Mouse (Mus musculus): Measurements from ENCODE around the gene Llcfc1.

Llcfc1 gene

DNA sequence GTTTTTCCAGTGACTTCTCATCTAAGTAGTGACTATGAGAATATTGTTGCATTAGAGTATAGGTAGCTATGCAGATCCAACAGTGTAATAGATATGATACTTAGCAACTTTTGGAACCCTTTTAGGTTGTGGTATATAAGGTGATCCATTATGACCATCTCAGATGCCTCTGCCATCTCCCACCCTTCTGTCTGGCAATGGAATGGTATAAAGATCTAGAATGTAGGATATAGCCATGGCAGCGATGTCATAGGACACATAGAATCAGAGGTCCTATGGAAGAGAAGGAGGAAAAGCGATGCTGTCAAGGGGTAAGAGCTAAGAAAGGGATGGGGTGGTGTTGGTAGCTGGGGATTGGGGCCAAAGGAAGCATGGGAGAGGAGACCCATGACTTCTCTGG, at the start of gene Llcfc1:
Gene Llcfc1 (plus strand): TSS at position 301 of the 400 bp plus-strand sequence.
- DNase-seq = no peak

DNA sequence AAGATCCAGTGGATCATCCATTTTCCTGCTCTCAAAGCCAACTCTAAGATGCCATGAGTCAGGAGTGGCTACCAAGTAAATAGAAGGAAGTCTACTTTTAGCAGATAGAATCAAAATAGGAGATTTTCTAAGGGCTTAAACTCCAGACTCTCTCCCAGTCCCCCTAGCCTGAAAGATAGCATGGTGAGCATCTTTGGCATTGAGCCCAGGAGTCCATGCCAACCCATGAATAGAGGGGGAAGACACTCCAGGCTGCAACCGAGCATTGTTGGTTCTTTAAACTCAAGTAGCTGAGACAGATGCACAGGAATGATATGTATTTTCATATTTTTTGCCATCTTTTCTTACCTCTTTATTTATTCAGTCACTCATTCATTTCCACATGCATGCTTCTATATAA, 49.0 kb upstream of the Llcfc1 start:
- no peak for DNase-seq

DNA sequence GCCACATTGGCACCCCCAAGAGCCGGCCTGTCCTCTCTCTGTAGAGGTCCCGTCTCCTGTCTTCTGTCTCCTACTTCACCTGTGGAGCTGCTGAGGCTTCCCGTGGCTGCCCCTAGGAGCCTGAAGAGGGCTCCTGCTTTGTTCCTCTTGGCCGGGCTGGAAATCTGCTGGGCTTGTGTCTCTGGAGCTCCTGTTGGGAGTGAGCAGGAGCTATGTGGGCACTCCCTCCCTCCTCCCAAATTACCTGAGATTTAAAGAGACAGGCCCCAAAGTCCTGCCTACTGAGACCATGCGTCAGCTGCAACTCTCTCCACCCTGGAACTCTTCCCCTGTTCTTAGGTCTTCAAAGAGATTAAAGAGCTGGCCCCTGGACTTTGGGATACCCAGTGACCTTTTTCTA, 48.1 kb upstream of the Llcfc1 start, which contains the start of gene Trpv6:
Gene Trpv6 (minus strand): TSS at position 228 of the 400 bp plus-strand sequence.
- no peak for DNase-seq

DNA sequence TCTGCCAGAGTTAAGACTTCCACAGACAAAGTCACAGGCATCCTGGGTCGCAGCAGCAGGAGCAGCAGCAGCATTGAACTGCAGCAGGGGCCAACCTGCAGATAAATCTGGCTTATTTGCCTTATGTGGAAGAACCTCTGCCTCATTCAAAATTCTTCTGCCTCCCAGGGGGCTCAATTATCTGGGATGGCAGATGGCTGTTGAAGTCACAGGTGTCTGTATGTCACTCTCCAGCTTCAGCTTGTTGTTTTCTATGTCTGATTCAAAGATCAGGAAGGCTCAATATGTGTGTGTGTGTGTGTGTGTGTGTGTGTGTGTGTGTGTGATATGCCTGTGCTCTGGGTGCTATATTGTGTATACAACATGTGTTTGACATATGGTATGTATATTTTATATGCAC, 46.8 kb upstream of the Llcfc1 start:
- DNase-seq = no peak

DNA sequence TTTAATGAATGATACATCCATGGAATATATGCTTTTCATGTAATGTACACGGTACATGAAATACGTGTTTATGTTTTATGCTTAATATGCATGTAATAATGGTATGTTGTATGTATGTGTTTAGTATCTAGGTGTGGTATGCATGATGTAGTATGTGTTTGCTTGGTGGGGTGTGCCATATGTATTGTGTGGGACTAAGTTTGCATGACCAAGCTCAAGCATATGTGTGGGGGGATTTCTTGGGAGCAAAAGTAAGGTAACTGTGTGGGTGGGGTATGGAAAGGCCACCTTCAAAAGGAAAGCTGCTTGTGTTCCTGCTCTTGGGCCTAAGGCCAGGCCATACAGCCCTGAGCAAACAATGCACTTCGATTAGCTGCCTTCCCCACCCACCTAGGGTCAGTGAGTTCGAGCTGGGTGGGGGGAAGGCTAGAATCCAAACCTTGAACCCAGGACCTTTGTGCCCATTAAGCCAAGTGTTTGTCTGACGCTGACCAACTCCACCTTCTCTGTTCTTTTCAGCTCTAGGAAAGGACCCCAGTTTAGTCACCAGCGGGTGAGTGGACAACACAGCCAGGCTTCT, 46.2 kb upstream of the Llcfc1 start:
- DNase-seq = no peak

DNA sequence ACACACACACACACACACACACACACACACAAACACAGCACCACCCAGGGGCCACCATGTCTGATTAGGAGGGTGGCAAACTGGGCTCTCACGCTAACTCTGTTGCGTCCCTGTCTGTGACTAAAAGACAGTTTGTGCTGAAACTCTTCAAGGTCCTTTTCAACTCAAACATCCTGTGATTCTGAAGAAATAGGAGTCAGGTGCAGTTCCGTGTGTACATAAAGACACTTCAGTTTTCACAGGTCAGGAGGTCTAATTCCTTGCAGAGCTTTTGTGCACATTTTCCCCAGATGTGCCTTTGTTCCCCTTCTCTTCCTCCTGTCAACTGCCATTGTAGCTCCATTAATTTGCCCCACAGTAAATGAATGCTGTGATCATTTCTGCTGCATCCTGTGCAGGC, 43.8 kb upstream of the Llcfc1 start:
- DNase-seq = no peak

DNA sequence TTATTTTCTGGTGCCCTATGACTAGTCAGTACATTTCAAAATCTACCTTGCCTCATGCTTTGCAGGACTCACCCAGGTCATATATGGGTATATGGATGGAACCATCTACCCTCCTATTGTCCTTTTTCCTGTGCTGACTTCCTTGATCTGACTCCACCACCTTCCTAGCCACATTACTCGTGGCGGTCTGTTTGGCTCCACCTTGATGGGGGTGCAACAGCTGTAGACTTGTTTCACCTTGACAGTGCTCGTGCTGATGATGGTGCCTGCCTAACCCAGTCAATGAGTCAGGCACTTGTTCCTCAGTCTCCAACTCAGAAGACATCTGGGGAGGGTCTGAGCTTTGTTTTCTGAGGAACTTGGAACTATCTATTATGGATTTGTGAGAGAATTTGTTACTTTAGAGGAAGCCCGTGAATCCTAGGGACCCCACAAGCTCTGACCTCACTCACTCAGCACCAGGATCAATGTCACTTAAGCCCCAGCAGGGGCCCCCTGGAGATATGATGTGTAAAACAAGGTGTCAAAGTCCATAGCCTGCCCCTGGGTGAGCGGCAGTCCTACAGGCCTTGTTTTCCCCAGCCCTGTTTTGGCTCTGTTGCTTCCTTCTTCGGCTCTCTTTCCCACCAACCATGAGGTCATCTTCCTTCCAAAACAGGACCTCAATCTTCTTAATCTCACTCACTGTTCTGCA, 42.9 kb upstream of the Llcfc1 start:
- DNase-seq = no peak

DNA sequence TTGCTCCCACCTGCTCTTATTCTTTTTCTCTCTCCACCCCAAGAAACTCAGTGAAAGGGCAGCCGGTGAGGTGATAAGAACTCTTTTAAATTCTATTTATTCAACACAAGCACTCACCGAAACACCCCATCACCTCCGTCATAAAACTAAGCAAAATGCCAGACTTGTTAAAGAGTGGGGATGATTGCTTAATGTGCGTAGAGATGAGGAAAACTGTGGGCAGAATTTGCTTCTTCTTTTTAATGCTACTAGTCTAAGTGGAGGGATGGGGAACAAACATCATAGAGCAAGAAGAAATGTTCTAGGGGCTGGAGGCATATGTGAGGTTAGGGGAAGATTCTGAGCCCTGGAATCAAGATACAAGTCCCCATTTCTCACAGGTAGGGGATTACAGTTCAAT, 41.5 kb upstream of the Llcfc1 start:
- DNase-seq = no peak

DNA sequence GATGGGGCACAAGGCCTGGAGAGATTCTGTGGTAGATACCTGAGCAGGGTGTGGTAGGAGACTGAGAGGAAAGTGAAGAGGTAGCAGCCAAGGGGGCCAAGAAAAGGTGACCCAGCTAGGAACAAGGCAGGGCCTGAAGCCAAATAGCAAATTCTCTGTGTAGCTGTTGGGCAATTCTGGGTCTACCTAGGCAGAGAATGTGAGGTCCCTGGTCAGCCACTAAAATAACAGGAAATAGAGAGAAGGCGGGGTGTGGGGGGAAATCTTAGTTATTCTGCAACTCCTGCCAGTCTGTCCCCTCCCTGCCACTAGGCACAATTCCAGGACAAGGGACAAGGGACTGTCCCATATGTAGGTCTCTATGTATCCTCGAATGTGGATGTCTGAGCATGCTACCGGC, 41.0 kb upstream of the Llcfc1 start:
- DNase-seq = no peak

DNA sequence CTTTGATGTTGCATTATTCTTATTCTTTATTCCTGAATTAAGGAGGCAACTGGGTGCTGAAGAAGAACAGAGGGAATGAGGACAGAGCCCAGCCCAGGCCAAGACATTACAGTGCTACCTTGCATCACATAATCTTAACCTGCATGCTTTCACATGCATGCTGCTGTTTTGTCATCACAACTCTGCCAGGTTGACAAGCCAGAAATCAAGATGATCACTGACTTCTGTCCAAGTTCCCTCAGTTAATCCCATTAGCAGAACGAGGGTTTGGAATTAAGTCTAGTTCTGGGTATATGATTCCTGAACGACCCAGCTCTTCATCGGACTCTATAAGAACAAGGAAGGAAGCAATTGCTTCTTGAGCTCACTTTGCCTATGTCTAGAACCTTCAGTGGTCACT, 38.0 kb upstream of the Llcfc1 start:
- DNase-seq = no peak

DNA sequence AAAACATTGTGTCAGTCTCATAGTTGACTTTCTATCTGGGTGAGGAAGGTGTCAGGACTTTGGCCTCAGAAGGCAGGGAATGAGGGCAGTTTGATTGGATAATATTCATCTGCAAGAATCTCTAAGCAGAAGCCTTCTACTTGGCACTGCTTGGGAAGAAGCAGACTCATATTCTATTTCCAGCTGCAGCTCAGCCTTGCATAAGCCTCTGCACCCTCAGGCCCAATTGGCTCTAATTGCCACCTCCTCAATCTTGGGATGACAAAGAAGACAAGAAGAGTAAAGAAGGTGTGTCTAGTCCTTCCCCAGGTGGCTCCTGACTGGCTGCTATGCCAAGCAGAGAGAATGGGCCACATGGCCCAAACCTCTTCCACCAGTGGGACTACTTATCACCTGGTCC, 37.6 kb upstream of the Llcfc1 start:
- DNase-seq = no peak

DNA sequence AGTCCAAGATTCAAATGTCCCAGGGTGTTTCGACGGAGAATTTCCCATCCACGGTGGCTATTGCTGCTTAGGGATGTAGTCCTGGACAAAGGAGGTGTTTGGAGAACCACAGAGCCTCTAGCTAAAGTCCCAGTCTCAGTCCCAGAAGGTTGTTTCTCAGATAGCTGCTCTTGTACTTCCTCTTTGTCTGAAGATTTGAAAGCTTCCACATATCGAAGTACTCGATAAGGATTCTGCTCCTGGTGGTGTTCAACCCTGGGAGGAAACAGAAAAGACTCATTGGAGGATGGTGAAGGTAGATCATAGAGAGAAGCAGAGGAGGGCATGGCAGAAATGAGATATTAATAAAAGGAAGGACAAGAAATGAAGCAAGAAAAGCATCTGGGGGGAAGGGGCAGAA, 31.1 kb upstream of the Llcfc1 start:
- no peak for DNase-seq

DNA sequence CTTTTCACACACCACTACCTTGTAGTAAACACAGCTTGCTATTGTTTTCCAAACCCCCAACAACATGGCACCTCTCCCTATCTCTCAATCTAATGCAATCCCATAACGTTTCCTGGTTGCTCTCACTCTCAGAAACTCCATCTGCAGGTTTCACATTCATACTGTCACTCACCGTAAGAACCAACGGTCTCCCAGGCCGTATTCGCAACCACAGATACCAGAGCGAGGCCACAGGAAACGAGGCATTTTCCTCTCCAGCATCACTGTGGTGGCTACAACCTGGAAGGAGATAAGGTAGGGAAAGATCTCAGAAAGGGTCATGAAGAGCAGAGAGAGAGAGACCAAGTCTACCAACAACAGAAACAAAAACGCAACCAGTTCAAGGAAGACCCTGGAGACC, 29.6 kb upstream of the Llcfc1 start:
- no peak for DNase-seq

DNA sequence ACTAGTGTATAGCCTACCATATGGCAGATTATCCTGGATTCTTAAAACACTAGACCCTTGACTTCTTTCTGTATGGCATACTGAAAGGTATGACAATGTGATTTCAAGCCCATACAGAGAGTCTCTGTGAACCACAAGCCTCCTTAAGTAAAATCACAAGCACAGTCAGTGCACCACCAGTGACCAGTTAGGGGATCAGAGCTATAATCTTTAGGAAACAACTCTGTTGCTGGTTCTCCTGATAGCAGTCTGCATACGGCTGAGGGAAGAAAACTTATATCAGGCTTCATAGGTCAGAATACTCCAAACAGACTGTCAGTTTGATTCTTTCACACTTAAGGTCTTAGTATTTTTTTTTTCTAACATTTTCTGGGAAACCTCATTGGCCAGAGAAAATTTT, 25.7 kb upstream of the Llcfc1 start:
- no peak for DNase-seq

DNA sequence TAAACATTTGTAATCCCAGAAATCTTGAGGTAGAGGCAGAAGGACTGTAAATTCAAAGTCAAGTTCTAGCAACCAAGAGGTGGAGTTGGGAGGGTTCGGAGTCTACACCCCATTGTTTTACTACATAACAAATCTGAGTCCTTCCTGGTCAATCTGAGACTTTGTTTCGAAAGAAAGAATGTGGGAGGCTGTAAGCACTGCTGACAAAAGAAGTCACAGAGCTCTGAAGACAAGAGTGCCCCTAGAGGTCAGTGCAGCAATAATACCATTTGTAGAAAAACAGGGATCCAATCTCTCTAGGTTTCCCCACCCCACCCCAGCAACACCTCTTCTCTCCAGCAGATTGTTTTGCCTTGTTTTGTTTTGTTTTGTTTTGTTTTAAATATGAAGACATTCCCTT, 21.9 kb upstream of the Llcfc1 start:
- no peak for DNase-seq

DNA sequence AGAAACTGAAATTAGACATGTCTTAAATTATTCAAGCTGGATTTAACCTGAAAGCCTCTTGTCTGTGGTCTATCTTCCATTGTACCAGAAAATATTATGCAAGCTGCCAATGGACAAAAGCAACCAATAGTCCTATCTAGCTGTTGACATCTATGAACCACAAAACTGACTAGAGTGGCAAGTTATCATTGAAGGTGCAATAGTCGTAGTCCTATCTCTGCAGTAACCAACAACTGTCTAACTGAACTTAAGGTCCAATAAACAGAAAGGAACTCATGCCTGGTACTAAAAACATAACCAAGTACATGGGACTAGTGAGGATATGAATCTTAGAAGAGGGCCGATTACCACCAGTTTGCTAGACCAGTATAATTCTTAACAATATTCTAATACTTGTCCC, 7.7 kb upstream of the Llcfc1 start:
- no peak for DNase-seq

DNA sequence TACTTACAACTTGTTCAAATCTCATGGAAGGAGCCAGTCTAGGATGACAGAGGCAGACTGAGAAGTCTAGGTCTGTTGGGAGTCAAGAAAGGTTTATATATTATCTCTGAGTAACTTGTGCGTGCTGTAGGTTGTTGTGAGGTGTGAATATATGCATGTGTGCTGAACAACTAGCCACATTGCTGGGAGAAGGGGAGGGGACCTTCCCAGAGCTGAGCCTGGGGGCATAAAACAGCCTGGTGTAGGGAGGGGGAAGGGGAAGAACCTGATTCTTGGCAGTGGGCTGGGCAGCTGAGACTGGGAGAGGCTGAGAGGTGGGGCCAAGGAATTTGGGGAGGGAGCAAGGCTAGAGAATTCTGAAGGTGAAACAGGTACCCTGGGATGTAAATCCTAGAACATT, 3.6 kb upstream of the Llcfc1 start, which contains the start of gene Trpv5:
Gene Trpv5 (minus strand): TSS at position 101 of the 400 bp plus-strand sequence.
- DNase-seq = no peak

DNA sequence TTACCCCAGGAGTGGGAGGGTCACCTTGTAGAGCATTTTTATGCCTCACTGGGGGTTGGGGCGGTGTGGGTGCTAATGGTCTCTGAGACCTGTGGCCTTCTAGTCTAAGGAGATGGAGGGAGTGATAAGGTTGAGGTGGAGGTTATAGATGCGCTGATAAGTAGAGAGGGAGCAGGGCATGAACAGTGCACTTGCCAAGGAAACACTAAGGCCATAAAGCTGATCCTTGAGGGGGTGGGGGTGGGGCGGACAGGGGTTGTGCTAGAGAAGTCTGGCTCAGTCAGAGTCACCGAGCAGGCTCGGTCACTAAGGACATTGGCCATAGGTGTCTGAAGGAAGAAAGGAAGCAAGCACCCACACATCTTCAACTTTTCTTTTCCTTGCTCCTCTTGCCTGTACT, 2.6 kb upstream of the Llcfc1 start:
- DNase-seq = no peak

DNA sequence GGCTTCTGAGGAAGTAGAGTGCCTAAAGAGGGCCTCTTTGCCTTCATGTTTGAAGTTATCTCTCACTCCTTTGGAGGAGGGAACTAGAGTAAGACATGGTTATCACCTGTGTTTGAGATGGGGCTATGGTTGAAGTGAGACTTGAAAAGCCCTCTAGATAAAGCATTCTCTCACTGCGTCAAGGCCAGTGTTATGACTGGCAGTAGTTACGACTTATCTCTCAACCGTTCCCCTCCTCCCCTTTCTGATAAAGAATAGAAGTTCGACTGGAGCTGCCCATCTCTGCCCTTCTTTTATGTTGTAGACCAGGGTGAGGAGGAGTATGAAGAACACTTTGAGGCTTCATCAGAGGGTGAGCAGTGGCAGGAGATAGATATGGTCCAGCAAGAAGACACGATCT, 680 bp downstream of the Llcfc1 start:
- no peak for DNase-seq

DNA sequence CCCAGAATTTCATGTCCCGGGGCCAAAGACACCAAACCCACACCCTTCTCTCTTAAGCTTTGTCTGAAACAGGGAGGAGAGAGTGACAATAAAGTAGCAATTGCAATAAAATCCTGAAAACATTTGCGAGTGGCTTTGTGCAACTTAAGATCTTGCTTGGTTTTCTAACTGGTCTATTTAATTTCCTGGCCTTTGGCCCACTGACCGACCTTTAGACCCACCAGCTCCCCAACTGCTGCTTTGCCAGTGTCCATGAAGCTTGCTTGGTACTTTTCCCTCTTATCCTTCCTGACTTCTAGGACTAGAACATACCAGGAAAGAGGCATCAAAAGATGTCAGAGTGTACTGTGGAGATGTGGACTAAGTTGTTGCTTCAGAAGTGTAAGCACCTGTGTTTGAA, 1.4 kb downstream of the Llcfc1 start:
- no peak for DNase-seq

DNA sequence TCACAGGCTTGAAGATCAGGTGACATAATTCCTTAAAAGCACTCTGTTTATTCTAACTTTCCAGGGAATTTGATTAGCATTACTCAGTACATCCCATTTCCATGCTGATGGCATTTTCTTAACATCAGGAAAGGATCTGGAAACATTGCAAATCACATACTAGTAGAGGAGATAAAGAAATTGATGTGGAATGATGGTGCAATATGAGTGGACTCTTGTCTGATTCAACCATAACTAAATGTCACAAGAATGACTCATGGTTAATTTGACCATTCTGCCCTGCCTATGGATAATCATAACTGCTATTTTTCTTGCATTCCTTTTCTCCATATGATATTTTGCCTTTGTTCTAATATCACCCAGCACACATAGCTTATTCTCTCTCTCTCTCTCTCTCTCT, 8.0 kb downstream of the Llcfc1 start:
- DNase-seq = no peak

DNA sequence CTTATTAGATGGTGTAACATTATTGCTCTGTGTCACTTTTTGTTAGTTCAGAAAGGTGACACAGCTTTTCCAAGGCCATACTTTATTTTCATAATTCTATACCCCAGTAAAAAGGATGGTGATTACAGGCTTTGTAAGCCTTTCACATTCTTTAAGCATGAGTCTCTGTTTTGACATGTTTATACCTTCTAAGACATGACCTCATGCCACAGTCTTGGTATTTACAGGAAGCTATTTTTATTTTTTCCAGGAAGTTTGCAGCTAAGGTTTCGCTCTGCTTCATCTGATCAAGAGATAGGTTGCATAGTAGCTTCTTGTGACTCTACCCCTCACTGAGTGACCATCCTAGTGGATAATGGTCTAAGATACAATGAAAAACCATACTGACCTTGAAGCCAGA, 10.2 kb downstream of the Llcfc1 start:
- DNase-seq = no peak

DNA sequence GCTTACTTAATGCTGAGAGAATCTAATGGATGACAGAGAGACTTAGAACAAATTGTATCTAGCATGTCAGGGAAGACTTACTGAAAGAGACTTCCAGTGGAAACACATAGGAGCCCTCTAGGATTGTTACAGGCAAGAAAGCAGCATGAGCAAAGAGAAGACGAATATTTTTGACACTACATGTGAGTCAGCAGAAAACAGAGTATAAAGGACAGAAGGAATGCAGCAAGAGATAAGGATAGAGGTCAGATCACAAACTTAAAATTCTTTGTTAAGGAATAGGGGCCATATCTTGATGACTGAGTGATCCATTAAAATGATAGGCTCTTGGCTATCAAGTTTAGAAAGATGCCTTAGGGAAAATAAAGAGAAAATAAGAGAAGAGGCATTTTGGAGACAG, 17.0 kb downstream of the Llcfc1 start:
- no peak for DNase-seq

DNA sequence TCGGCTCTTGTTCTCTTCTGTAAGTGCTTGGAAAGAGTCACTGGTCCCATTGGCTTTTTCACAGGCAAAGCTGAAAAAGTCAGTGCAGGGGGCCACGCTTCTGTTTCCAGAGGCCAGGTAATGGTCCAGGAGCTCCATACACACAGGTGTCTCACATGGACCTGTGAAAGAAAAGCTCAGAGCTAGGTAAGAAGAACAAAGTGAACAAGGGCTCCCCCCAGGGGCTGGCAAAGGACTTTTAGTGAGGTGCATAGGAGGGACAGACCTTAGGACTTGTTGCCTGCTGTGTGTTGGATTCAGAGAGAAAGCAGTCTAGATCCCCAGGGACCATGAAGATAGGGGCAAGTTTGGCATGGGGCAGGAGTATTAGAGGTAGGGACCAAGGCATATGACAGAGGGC, 18.7 kb downstream of the Llcfc1 start:
- no peak for DNase-seq

DNA sequence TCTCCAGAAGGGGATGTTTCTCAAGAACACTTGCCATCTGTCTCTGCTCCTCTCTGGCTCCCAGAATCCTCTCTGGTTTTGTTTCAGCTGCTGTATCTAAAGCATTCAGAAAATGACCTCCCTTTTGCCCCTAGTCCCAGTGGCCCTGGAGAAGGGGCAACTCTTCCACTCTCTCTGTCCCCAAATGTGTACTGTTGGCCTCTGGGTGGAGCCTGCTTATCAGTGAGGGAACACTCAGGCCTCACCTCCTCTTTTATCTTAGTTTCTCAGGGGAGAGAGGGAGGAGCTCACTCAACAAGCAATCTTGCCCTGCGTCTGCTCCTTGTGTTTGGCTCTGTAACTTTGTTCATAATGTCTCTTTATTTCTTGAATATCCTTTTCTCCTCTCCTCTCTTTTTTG, 19.9 kb downstream of the Llcfc1 start, which contains the start of gene Kel:
Gene Kel (minus strand): TSS at position 217 of the 400 bp plus-strand sequence.
- DNase-seq = no peak

Data from cerebellum, adult 11-12 months (tissue).